Mouse (Mus musculus) brain, embryonic 18.5 days (tissue): ENCODE measurements around the gene Emb.

Experiments used
- DNase-seq: peaks from one replicate; pipeline ENCODE4 v3.0.0-alpha.2; 2012; ENCODE audit warnings: low read depth, low spot score

Emb gene

DNA sequence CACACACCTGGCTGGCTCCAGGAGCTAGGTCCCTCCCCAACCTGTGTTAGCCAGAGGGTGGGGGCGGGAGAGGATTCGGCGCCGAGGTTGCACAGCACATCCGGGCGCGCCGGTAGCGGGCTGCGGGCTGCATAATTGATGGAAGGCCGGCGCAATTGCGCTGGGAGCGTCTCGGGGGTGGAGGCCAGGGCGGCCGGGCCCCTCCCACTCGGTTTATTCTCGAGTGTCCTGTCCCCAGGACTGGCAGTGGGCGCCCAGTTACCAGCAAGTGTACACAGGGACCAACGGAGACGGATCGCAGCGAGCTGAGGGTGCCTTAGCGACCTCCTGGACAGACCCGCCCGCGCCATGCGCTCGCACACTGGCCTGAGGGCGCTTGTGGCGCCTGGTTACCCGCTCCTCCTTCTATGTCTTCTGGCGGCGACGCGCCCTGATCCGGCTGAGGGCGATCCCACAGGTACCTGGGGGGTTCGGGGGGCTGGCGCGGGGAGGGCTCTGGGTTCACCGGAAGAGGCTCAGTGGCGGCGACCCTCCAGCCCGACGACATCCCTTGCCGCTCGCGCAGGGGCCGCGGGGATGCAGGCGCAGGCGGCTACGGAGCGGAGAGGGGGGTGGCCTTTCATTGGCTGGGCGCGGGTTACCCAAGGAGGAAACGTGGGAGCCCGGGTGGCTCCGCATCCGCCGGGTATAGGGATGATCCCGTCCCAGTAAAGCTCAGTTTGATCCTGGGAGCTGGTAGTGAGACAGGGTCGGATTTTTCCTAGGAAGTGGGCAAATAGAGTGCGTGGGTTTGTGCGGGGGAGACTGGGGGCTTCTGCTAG is 12.4 kb downstream of the Emb start, which contains the start of gene Gm17509:
Gene Gm17509, minus strand, starts transcription at position 575 of the 821 bp plus-strand sequence.
- peak; percentile 16 for DNase-seq

DNA sequence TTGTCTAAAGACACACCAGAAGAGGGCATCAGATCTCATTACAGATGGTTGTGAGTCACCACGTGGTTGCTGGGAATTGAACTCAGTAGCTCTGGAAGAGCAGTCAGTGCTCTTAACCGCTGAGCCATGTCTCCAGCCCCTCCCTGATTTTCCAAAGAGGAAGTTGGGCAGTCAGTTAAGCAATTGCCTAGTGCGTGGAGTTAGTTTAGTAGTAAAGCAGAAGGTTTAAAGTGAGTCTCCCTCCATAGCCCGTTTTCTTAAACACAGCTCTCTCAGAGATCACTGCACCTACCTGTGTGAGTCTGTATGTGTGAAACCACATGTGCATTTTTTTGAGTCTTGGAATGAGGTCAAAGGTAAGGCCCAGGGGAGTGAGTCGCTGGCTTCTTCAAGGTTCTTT is 14.8 kb downstream of the Emb start:
- DNase-seq: no peak

GRCm38 (mm10) chr13:117224901-117225300 is 16.6 kb downstream of the Emb start:
- DNase-seq: no peak

DNA sequence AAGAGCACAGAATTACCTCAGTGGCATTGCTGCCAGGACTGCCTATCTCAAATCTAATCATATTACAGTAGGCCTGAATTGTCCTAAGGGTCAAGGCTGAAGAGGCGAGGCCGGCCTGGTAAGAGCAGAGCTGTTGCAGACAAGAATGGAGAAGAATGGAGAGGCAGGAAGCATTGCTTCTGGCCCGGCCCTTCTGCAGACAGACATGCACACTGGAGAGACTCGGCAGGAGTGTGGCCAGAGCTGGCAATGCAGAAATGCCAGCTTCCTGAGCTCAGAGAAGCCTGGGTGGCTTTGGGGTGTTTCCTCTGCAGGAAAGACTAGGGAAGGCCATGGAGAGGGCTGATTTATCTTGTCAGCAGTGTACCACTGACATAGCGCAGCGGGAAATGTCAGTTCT is 17.2 kb downstream of the Emb start:
- no peak for DNase-seq

- DNase-seq: no peak
Observed at GRCm38 (mm10) chr13:117230371-117231110, 22.2 kb downstream of the Emb start.

GRCm38 (mm10) chr13:117233808-117234207 is 25.5 kb downstream of the Emb start:
- no peak for DNase-seq

DNA sequence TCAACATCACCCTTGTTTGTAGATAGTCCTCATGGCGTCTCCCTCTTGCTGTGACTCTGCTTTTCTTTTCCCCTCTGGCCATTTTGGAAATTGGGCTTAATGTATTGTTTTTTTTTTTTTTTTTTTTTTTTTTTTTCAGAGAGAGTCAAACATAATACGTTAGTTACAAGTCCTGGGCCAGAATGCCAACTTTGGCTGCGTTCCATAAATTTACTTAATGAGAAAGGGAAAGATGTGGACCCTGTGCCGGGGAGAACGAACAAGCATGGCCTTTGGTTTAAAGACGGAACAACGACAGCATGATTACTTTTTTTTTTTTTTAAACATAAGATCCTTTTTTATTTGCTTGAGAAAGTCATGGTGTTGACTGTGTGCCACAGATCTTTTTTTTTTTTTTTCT is 26.1 kb downstream of the Emb start:
- no peak for DNase-seq

DNA sequence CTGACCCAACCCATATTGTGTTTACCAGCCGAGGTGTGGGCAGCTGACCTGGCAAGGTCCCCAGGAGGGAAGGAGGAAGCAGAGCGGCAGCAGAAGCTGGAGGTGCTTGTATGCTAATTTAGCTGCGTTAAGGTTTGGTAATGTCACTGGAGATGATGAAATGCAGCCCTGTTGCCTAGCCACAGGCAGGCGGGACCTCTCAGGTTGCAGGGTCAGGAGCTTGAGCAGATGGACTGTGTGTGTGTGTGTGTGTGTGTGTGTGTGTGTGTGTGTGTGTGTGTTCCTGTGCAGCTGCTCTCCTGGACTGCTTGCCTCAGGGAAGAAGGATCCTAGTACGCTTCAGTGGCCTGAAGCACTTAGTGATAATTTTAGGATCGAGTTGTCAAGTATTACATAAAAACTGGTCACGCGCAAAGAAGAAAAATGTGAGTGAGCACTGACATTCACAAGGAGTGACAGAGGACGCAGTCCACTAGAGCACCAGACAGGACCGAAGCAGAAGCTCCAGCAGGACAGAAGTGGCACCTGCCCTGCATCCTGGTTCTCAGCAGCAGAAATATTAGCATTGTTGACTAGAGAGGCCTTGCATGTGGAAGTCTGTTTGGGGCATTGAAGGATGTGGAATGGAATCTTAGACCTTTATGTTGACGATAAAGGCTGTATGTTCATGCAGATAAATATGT is 27.3 kb downstream of the Emb start:
- no peak for DNase-seq

DNA sequence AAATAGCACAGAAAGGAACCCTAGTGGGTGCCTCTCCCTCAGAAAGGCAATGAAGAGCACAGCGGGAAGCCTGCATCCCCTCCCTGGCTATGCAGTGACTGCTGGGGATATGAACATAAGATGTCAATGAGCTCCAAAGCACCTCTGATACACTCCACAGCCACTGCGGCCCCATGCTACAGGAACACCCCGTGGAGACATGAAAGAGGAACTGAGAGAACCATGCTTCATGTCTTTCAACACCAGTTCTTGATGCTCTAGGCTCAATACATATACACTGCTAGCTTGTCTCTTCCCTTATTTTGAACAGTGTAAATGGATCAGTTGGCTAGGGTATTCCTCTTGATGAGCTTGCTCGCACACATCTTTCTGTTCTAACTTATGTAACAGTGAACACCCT is 28.8 kb downstream of the Emb start:
- DNase-seq: no peak

DNA sequence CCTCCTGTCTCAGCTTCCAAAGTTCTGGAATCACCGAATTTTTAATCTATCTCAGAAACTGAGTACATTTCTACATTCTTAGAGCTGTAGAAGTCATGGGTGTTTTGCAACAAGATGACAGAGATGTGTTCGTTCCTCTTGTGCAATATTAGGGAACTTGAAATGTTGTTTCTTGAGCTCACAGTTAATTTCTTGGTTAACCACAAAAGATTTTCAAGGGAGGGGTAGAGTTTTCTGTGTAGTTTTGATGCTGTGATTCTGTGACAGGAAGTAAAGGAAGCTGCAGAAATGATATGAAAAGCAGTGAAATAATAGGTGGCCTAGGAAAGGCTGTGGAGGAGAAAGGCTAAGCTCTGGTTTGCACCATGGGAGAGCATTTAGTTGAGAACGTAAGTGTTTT is 33.7 kb downstream of the Emb start:
- DNase-seq: no peak

DNA sequence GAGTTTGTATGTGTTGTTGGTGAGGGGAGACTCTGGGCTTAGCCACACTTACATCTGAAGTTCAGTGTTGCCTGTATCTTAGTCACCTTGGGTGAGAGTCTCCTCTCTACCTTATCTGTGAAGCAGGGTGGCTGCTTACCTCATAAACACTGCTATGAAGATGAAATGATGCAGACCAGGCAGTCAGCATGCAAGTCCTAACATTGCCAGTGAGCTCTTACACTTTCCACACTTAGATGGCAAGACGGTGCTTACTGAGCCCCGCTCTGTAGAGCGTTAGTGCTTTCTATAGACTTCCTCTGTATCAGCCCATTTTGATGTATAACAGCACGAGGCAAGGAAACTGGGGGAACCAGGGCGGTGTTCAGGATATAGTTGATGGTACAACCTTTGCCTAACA is 34.3 kb downstream of the Emb start:
- no peak for DNase-seq

DNA sequence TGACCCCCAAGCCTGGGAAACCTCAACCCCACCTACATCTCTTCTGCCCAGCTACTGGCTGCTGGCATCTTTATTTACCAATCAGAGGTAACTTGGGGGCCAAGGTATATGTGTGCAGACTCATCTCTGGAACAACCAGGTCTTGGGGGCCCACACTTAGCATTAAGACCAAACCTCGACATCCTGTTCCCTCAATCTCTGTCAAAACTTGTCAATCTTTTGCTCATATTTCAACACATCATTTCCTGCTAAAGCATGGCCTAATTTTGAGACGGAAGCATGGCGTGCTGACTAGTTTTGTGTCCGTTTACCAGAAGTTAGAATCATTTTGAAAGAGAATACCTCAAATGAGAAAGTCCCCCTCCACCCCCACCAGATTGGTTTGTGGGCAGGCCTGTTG is 52.4 kb downstream of the Emb start:
- DNase-seq: no peak

GRCm38 (mm10) chr13:117266156-117266555 is 57.8 kb downstream of the Emb start:
- DNase-seq: no peak

GRCm38 (mm10) chr13:117267963-117268362 is 59.6 kb downstream of the Emb start:
- DNase-seq: no peak

DNA sequence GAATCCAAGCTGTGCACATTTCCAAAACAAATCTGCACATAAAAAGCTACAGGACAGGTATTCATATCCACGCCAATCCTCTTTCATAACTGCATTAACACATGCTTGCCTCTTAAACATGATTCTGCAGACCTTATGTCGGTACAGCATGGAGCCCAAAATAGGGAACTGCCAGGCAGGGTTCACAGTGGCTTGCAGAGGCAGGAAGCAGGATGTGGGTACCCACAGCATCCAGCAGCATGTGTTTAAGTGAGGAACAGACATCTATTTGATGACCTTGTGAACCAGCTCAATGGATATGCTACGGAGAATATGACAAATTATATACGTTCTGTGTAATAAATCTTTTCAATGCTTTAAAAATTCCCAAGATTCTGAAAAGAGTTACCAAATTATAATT is 75.7 kb downstream of the Emb start:
- DNase-seq: no peak

- no peak for DNase-seq
Observed at GRCm38 (mm10) chr13:117286939-117287338, 78.6 kb downstream of the Emb start.

GRCm38 (mm10) chr13:117287400-117287799 is 79.1 kb downstream of the Emb start:
- no peak for DNase-seq

- DNase-seq: peak; percentile 24
Observed at GRCm38 (mm10) chr13:117289494-117290270, 81.3 kb downstream of the Emb start.

DNA sequence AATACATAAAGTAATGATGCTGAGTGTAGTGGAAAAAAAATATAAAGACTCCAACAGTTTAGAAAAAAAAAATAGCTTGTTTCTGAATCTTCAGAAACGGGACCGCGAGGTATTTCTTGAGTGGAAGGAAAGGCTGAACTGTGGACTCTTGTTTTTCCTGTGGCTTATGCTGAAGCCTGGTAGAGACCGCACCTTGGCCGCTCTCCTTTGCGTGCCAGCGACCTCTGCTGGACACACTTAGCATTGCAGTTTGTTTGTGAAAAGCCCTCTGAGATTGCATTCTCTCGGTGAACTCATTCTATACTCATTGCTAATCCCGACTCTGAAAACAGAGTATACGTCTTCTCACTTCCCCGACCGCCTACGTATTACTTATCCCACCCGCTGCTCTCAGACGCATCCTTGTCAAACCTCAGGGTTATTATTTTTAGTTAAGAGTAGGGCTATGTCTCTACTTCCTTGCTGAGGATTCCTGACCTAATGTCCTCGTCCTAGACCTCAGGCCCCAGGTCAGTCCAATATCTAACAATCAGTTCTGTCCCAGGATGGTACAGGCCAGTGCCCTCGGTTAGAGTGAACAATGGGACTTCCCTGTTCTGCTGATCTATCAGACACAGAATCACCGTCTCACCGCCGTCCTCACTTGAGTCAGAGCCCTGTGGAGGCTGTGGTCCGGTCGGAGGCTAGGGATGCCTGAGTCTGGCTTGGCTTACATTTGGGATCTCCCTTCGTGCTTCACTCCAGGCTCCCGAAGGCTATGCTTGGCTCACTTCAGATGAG is 103.3 kb downstream of the Emb start:
- DNase-seq: peak; percentile 42
